Mouse (Mus musculus) heart, embryonic 10.5 days (tissue): ENCODE measurements at regions not wholly inside any gene's neighbourhood (a gene's known extent, or its start where the extent isn't known, plus 50 kb on each side); places are given as distances from the start of the nearest gene placed in this dataset.

Source experiments
- DNase-seq: peaks from one replicate; pipeline ENCODE4 v3.0.0-alpha.2; 2017; ENCODE audit warnings: low spot score
- H3K27ac ChIP-seq: fragments of 300-500 bp; sonication (generic); 2 replicates; pipeline ENCODE4 v1.5.1; 2016; ENCODE audit warnings: mild to moderate bottlenecking
- H3K27me3 ChIP-seq: fragments of 300-500 bp; sonication (generic); 2 replicates; pipeline ENCODE4 v1.6.1; 2016; ENCODE audit warnings: mild to moderate bottlenecking; ENCODE audit not compliant: poor library complexity, insufficient read depth, severe bottlenecking
- H3K36me3 ChIP-seq: fragments of 300-500 bp; sonication (generic); 2 replicates; pipeline ENCODE4 v1.6.1; 2016; ENCODE audit warnings: mild to moderate bottlenecking, moderate library complexity
- H3K4me1 ChIP-seq: fragments of 300-500 bp; sonication (generic); 2 replicates; pipeline ENCODE4 v1.6.1; 2016; ENCODE audit warnings: mild to moderate bottlenecking
- H3K4me3 ChIP-seq: fragments of 300-500 bp; sonication (generic); 2 replicates; pipeline ENCODE4 v1.5.1; 2016; ENCODE audit warnings: mild to moderate bottlenecking, moderate library complexity
- H3K9me3 ChIP-seq: fragments of 300-500 bp; sonication (generic); 2 replicates; pipeline ENCODE4 v1.6.1; 2016; ENCODE audit warnings: mild to moderate bottlenecking, moderate library complexity
- whole genome bisulfite sequencing: fragments of 180-500 bp; shearing (Covaris S2); methylation state at CpG from one replicate; pipeline ENCODE4 v1.1.7; 2016; 5-methylcytosine and 5-hydroxymethylcytosine counted together

GRCm38 (mm10) chr12:32307280-32308006 is 71.1 kb upstream of the Ccdc71l start:
- peak overlapping the region; percentile 42; the same call in 1 of the 2 replicates for H3K27ac ChIP-seq
- H3K4me1 ChIP-seq, result peaks cover 11% of the 10 kb centered on the region
- no peaks in the 10 kb centered on the region for H3K36me3 ChIP-seq
- H3K4me3 ChIP-seq, result no peak overlapping the region
- no peaks in the 10 kb centered on the region for H3K9me3 ChIP-seq
- no peaks in the 10 kb centered on the region for H3K27me3 ChIP-seq
- peak; percentile 81 for DNase-seq
- WGBS, result 54% methylated on average over 9 of the region's 9 CpGs

DNA sequence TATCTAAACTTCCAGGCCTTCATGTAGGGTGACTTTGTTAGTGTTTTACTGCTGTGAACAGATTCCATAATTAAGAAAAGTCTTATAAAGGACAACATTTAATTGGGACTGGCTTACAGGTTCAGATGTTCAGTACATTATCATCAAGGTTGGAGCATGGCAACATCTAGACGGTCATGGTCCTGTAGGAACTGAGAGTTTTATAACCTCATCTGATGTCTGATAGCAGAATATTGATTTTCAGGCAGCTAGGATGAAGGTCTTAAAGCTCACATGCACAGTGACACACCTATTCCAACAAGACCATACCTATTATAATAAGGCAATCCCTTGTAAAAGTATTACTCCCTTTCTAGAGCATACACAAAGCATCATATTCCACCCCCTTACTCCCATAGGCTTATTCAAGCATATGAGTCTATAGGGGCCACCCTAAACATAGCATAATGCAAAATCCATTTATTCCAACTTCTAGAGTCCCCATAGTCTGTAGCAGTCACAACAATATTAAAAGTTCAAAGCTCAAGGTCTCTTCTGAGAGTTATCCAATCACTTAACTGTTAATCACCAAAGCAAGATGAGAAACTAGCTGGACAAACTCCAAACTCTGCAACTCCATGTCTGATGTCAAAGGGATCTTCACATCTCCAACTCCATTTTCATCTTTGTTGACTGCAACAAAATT is 63.3 kb upstream of the Ccdc71l start:
- 93% methylated on average over 1 of the region's 1 CpGs for WGBS
- no peaks in the 10 kb centered on the region for H3K36me3 ChIP-seq
- DNase-seq, result no peak

More for the DNA sequence above, 63.3 kb upstream of the Ccdc71l start:
- no peaks in the 10 kb centered on the region for H3K4me1 ChIP-seq
- no peaks in the 10 kb centered on the region for H3K27me3 ChIP-seq
- H3K9me3 ChIP-seq, result no peaks in the 10 kb centered on the region
- H3K4me3 ChIP-seq, result no peak overlapping the region
- H3K27ac ChIP-seq, result no peak overlapping the region
